Mouse (Mus musculus) thymus, adult 2 months (tissue): ENCODE results near the gene Gcc2. TPM values are rescaled to one million over a fixed set of nuclear protein-coding genes. Genes with fewer than 3 reads are reported as not detected.
"Not testable (repeated sequence)": the region's sequence is repeated elsewhere in the genome, so short reads cannot be mapped to it uniquely, and the experiment has no call there.

Source experiments
- DNase-seq: peaks from one replicate; pipeline ENCODE4 v3.0.0; 2021
- H3K27ac ChIP-seq: fragments of 200-500 bp; 2 replicates; pipeline ENCODE4 v1.5.1; 2012; ENCODE audit warnings: low read length, control low read depth; ENCODE audit not compliant: control insufficient read depth, insufficient read depth
- H3K27me3 ChIP-seq: fragments of 200-500 bp; 2 replicates; pipeline ENCODE4 v1.6.1; 2012; ENCODE audit warnings: mild to moderate bottlenecking, low read length, moderate library complexity, mixed read lengths; ENCODE audit not compliant: control insufficient read depth, insufficient read depth
- H3K36me3 ChIP-seq: fragments of 200-500 bp; 2 replicates; pipeline ENCODE4 v1.6.1; 2012; ENCODE audit warnings: mild to moderate bottlenecking, low read length, moderate library complexity; ENCODE audit not compliant: control insufficient read depth, insufficient read depth
- H3K4me1 ChIP-seq: fragments of 200-500 bp; replicated peaks from 2 replicates; pipeline ENCODE4 v1.6.1; 2012; ENCODE audit warnings: low read length; ENCODE audit not compliant: control insufficient read depth, insufficient read depth
- H3K4me3 ChIP-seq: fragments of 200-500 bp; 2 replicates; pipeline ENCODE4 v1.5.1; 2012; ENCODE audit warnings: mild to moderate bottlenecking, low read length, control low read depth, moderate library complexity; ENCODE audit not compliant: control insufficient read depth, insufficient read depth
- CTCF ChIP-seq: fragments of 200-500 bp; IDR thresholded peaks from 2 replicates; pipeline ENCODE4 v1.5.1; 2012; ENCODE audit warnings: mild to moderate bottlenecking, control low read depth, low read length, moderate library complexity, borderline replicate concordance; ENCODE audit not compliant: control insufficient read depth, poor library complexity, insufficient read depth; ENCODE audit errors: extremely low read depth
- POLR2A ChIP-seq: fragments of 200-500 bp; IDR thresholded peaks from 2 replicates; pipeline ENCODE4 v1.6.1; 2012; ENCODE audit warnings: mild to moderate bottlenecking, low read length, control low read depth, moderate library complexity; ENCODE audit not compliant: control insufficient read depth, poor library complexity, insufficient read depth; ENCODE audit errors: extremely low read depth
- WGBS: fragments of 180-500 bp; shearing (Covaris S2); methylation state at CpG from one replicate; pipeline ENCODE4 v1.1.7; 2018; 5-methylcytosine and 5-hydroxymethylcytosine counted together
- polyA plus RNA-seq: library from polyadenylated mRNA; depleted of rRNA; stranded (reverse); fragments of >200 nt; gene quantifications from 2 replicates; pipeline ENCODE4 v1.2.3, GENCODE M21; 2012

Gene Gcc2
- polyA plus RNA-seq, 1 experiment = 11.7 TPM

DNA sequence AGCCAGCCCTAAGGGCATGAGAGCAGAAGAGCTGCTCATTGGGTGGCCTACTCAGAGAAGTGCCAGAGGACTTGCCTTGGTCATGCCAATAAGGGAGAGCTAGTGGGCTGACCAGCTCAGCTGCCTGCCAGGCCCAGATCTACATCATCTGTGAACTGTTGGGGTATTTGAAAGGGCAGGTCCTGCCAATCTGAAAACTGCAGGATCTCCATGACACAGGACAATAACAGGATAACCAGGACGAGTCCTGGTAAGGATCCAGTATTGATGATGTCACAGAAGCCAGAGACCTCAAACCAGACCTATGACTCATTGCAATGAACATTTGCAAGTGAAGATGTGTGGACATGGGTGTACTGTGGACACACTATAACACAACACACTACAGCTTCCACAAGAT is 55.5 kb downstream of the Gcc2 start:
- no peak for TF ChIP-seq CTCF
- no peak overlapping the region for H3K4me3 ChIP-seq
- H3K27me3 ChIP-seq = no peaks in the 10 kb centered on the region
- H3K27ac ChIP-seq = no peak overlapping the region
- no peaks in the 10 kb centered on the region for H3K4me1 ChIP-seq
- no peak for DNase-seq
- H3K36me3 ChIP-seq = peaks cover 13% of the 10 kb centered on the region; the same call in 1 of the 2 replicates
- WGBS = 98% methylated on average over 1 of the region's 1 CpGs

DNA sequence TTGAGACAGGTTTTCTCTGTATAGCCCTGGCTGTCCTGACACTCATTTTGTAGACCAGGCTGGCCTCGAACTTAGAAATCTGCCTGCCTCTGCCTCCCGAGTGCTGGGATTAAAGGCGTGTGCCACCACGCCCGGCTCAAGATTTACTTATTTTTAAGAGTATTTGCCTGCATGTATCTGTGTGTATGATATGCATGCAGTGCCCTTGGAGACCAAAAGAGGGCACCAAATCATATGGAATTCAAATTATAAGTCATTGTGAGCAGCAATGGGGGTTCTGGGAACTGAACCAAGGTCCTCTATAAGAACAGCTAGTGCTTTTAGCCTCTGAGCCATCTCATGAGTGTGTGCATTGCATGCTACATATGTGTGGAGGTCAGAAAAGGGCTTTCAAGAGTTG is 57.6 kb downstream of the Gcc2 start:
- Histone ChIP-seq H3K27ac (no peak overlapping the region), H3K27me3 (no peaks in the 10 kb centered on the region), H3K36me3 (peaks cover 9% of the 10 kb centered on the region; the same call in 1 of the 2 replicates), H3K4me1 (no peaks in the 10 kb centered on the region), H3K4me3 (no peak overlapping the region)
- WGBS = 97% methylated on average over 5 of the region's 5 CpGs
- DNase-seq = no peak
- TF ChIP-seq CTCF (no peak), POLR2A (no peak)

DNA sequence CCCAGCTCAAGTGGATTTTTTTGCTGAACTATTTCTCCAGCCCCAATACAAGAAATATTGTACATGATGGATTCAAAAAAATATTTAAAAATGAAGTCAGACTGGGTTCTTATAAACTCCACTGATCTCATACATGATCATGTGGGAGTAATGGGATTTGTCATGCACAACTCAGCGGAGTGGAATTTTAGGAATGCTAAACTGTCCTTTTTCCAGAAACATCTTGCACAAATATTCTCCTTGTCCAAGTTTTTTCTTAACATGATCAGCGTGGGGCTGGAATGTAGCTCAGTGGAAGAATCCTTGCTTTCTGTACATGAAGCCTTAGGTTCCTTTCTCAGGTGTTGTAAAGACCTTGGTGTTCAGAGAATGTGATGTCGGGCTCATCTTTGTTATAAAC is 65.6 kb downstream of the Gcc2 start:
- peaks cover 4% of the 10 kb centered on the region; the same call in 1 of the 2 replicates for H3K4me1 ChIP-seq
- no peak for DNase-seq
- H3K4me3 ChIP-seq = no peak overlapping the region
- no peaks in the 10 kb centered on the region for H3K27me3 ChIP-seq
- no peaks in the 10 kb centered on the region for H3K36me3 ChIP-seq
- TF ChIP-seq POLR2A (no peak), CTCF (no peak)
- 95% methylated on average over 3 of the region's 3 CpGs for WGBS
- H3K27ac ChIP-seq = no peak overlapping the region

- 29% methylated on average over 6 of the region's 6 CpGs for WGBS
These were observed 67.2 kb downstream of the Gcc2 start for GRCm38 (mm10) chr10:58322361-58323027.

DNA sequence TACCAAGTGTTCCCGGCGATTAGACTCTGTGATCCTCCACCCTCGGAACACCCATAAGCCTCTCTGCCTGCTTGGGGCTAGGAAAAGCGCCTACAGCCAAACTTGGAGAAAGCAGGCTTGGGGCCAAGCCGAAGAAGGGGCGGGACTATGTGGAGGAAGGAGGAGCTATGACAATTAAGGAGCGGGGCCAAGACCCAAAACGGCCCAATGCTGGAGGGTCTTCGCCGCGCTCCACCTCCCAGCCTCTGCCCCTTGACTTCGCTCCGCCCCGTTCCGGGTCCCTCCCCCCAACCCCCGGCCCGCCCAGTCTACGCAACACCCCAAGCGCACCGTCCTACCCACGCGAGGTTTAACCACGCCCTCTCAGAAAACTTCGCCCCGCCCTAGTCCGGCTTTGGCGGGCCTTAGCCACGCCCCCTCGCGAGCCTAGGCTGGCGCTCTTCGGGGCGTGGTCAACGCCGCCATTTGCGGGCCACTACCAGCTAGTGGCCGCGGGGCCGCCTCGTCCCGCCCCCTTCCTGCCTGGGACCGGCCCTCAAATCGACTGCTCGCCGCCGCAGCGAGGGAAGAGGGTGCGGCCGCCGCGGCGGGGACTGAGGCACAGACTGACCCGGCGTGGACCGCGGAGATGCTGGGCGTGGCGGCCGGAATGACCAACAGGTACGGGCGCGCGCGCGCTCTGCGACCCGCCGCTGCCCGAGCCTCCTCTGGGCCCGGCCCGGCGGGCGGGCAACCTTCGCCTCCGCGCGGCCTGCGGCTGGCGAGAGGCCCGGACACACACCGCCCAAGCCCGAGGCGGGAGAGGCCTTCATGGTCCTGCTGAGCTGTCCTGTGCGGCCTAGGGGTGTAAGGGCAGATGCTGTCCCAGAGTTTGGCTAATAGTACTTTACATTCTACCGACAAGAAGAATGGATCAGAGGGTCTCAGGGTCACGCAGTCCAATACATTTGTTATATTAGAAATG is 68.0 kb downstream of the Gcc2 start, which contains the start of gene Lims1:
Lims1 (plus strand) TSS at position 439 of the 964 bp plus-strand sequence.
- peak; percentile 97 for DNase-seq
- Histone ChIP-seq H3K27ac (no peak within 1 kb of the TSS), H3K27me3 (no peaks in the 10 kb centered on the region), H3K4me1 (peaks cover 6% of the 10 kb centered on the region; the same call in 1 of the 2 replicates), H3K36me3 (no peaks in the 10 kb centered on the region), H3K4me3 (peak within 1 kb of the TSS; percentile 74)
- WGBS = under 1% methylated on average over 73 of the region's 86 CpGs
- peak; percentile 64 for TF ChIP-seq POLR2A
- TF ChIP-seq CTCF = peak; percentile 44; the same call in 1 of the 2 replicates

More at GRCm38 (mm10) chr10:58322361-58323027, 67.2 kb downstream of the Gcc2 start:
- H3K36me3 ChIP-seq = no peaks in the 10 kb centered on the region
- H3K4me3 ChIP-seq = peak overlapping the region; percentile 74
- TF ChIP-seq POLR2A (no peak), CTCF (no peak)
- no peak for DNase-seq
- H3K4me1 ChIP-seq = peaks cover 6% of the 10 kb centered on the region; the same call in 1 of the 2 replicates
- H3K27me3 ChIP-seq = no peaks in the 10 kb centered on the region
- no peak overlapping the region for H3K27ac ChIP-seq

- no peaks in the 10 kb centered on the region for H3K27me3 ChIP-seq
- H3K36me3 ChIP-seq = no peaks in the 10 kb centered on the region
- no peak for TF ChIP-seq POLR2A
- no peak for TF ChIP-seq CTCF
- H3K27ac ChIP-seq = no peak overlapping the region
- WGBS = 80% methylated on average over 3 of the region's 3 CpGs
- H3K4me1 ChIP-seq = peaks cover 6% of the 10 kb centered on the region; the same call in 1 of the 2 replicates
- no peak for DNase-seq
- H3K4me3 ChIP-seq = no peak overlapping the region
These were observed 71.0 kb downstream of the Gcc2 start for GRCm38 (mm10) chr10:58326271-58326670.

GRCm38 (mm10) chr10:58327836-58328235 is 72.5 kb downstream of the Gcc2 start:
- DNase-seq, H3K27me3 ChIP-seq, H3K4me1 ChIP-seq, H3K27ac ChIP-seq, H3K4me3 ChIP-seq, H3K36me3 ChIP-seq: not testable (repeated sequence)
- WGBS = 96% methylated on average over 6 of the region's 6 CpGs
